Mouse (Mus musculus): Measurements from ENCODE around the gene Dglucy.

GRCm38 (mm10) chr12:100871841-100872240 lies 93.0 kb downstream of the Dglucy start:
- TF ChIP-seq CTCF (IDR thresholded peaks at IDR 0.05; ENCODE audit: insufficient read depth, low read length) (no peak), POLR2A (IDR thresholded peaks at IDR 0.05; ENCODE audit: borderline replicate concordance, extremely low read depth, low read depth, low read length) (no peak)

Measured in lung, adult 2 months (tissue).